Mouse (Mus musculus) bone marrow, adult 2 months (tissue): Measurements from ENCODE around the gene Pamr1.

Source experiments
- CTCF ChIP-seq: fragments of 200-500 bp; IDR thresholded peaks from 2 replicates; pipeline ENCODE4 v1.5.1; 2011; ENCODE audit warnings: low read length, control low read depth; ENCODE audit not compliant: control insufficient read depth, insufficient read depth
- POLR2A ChIP-seq: fragments of 200-500 bp; IDR thresholded peaks from 2 replicates; pipeline ENCODE4 v1.6.1; 2011; ENCODE audit warnings: low read depth, mild to moderate bottlenecking, control low read depth, low read length, borderline replicate concordance; ENCODE audit not compliant: control insufficient read depth

GRCm38 (mm10) chr2:102635523-102636060 lies 85.8 kb downstream of the Pamr1 start:
- TF ChIP-seq CTCF (no peak), POLR2A (no peak)
